Mouse (Mus musculus): Measurements from ENCODE around the gene Banf2.

The Banf2 gene

DNA sequence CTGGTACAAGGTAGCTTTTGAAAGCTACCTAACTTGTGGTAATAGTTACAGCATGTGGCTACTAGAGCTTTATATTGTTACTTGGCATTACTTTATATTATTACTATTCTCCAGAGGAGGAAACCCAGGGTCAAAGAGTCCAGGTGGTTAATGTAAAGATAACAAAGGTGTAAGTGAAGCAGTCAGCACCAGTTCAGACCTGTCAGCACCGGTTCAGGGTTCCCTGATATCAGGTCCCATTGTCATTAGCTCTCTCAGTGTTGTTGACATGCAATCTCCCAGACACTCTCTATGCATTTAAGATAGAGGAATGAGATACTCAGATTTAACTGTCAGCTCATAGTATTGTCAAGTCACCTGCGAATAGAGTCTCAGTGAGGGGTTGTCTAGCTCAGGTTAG is 75.0 kb downstream of the Banf2 start:
- no peak for DNase-seq

DNA sequence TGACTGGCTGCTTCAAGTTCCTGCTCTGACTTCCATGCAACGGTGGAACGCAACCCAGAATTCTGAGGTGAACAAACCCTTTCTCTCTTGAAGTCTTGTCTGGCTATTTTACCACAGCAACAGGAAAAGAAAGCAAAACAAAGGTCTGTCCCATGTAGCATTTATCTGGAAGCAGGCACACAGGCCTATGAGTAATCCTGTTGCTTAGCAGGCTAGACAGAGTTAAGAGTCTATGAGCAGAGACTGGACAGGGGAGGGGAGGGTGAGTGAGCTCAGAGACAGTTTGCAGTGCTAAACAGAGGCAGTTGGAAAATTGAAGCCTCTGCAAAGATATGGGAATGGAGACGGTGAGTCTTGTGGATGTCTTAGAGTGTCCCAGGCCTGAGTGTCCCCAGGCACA is 75.5 kb downstream of the Banf2 start:
- DNase-seq: no peak

DNA sequence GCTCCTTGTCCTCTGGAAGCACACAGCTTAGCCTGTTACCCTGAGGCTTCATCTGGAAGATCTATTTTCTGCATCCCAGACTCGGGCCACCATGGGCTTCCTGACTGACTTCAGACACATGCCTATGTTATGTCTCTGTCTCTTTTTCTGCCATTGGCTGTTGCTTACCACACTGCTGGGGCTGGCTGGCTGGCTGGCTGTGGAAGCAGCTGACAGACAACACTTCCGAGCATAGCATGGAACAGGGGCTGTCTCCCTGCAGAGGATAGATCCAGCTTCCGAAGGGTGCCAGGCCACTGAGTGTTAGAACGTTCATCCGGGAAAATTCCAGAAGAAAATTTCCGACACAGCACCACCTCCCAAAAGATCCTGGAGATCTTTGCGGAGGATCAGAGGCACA is 79.1 kb downstream of the Banf2 start:
- no peak for DNase-seq

DNA sequence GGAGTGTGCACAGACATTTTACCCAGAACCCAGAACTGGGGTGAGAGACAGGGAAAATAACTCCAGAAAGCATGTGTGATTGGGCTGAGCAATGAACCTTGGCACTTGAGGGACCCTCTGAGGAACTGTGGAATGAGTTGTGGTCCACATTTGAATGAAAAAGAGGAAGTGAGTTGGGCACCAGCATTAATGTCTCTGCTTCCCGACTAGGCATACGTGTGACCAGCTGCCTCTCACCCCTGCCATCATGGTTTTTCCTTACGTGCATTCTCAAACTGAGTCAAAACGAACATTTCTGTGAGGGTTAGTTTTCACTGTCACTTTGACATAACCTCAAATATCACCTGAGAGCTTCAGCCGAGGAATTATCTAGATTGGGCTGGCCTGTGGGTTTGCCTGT is 79.8 kb downstream of the Banf2 start:
- DNase-seq: no peak

DNA sequence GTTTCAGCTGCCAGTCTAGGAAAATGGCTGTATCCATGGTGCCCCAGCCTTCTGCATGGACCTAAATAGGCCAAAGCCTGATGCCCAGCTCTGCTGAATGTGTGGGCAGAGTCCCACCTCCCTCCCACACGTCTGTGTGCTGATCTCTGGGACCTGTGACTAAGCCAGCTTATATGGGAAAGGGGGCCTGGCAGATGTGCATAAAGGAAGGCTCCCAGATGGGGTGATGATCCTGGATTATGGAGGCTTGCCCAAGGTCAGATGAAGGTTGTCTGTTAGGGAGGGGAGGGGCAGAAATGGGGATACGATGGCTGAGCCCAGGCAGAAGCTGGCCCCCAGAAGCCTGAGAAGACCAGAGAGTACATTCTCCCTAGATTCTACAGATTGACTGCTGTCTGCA is 85.2 kb downstream of the Banf2 start:
- DNase-seq: no peak

DNA sequence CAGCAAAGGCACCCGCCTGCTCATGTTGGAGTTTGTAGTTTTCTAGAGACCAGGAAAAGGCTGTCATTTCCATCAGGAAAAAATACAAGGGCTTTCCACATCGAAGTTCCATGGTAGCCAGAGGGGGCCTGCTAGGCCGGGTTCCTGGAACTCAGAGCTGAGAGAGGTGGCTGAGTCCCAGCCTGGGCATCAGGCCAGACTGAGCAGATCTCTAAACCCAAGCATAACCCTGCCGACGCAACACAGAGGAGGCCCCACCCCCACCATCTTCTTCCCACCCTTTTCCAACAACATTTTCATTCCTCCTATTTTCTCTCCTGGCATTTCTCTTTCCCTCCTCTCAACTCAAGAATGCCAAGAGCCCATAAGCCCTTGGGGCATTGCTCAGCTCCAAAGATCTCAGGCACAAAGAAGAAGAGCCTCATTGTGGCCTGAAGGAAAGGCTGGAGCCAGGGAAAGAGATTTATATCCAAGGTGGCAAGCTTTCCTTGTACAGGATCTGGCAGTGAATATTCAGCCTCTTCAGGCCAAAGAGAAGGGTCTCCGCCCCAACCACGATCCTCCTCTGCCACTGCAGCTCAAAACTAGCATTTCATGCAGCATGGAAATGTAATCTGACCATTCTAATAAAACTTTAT is 87.4 kb downstream of the Banf2 start:
- peak in 1 of 2 experiments; percentile 11 for DNase-seq

DNA sequence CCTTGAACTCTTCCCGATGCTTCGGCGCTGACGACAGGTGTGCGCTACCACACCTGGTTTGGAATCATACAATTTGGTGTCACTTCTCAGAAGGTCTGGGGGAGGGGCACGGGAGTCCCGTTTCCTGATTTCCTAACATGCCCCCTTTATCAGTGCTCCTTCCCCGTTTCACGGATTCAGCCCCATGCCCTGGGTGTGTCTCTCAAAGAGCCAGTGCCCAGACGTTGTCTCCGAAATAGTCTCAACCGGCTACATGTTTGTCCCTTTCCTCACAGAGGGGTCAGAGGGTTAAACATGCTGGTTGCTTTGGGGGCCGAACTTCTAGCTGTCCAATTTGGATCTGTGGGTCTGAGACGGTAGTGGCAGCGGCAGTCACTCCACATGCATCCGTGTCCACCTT is 89.2 kb downstream of the Banf2 start:
- no peak for DNase-seq
